Mouse (Mus musculus): ENCODE data around the gene Prdm9.

GRCm38 (mm10) chr17:15564928-15565300 lies 760 bp upstream of the Prdm9 start:
- TF ChIP-seq CTCF (IDR thresholded peaks at IDR 0.05; ENCODE audit: low read depth) (no peak), EP300 (optimal IDR thresholded peaks at IDR 0.05) (no peak)
